Mouse (Mus musculus) left cerebral cortex, adult 2 months (tissue): ENCODE data around the gene Car6. TPM values are rescaled to one million over a fixed set of nuclear protein-coding genes. Genes with fewer than 3 reads are reported as not detected.
A peak's percentile ranks its signal among the peaks of the same experiment; 100 is the strongest.

ENCODE experiments used
- DNase-seq, 2 experiments: peaks; one replicate each; pipeline ENCODE4 v3.0.0; 2021 to 2022; ENCODE audit warnings: low spot score in 2 of 2, mixed read lengths in 1 of 2; ENCODE audit errors: extremely low spot score in 1 of 2
- H3K27ac ChIP-seq: fragments of 200-600 bp; 2 replicates; pipeline ENCODE4 v1.8.1; 2022
- H3K4me3 ChIP-seq: fragments of 200-600 bp; 2 replicates; pipeline ENCODE4 v1.8.1; 2022
- CTCF ChIP-seq: fragments of 200-600 bp; IDR thresholded peaks from 2 replicates; pipeline ENCODE4 v1.8.1; 2022; ENCODE audit warnings: antibody characterized with exemption, mild to moderate bottlenecking, moderate library complexity
- intact Hi-C: fragments of 180-260 bp; cut with DNase I; formaldehyde crosslinking; loops from one replicate; pipeline ENCODE4 v1.15.1; 2025
- total RNA-seq, 2 experiments: library from RNA; stranded (reverse); gene quantifications; 2 replicates each; pipeline ENCODE4 v1.2.3; 2021

Gene Car6
- total RNA-seq, 2 experiments from 2014 or later: not detected

- intact Hi-C loops: no loop called here
- Histone ChIP-seq H3K27ac (no peak overlapping the region), H3K4me3 (no peak overlapping the region)
- TF ChIP-seq CTCF: no peak
- no peak for DNase-seq
Observed at GRCm38 (mm10) chr4:150144242-150144641, 56.9 kb downstream of the Car6 start.

GRCm38 (mm10) chr4:150140346-150140745, 60.8 kb downstream of the Car6 start:
- H3K4me3 ChIP-seq: no peak overlapping the region
- no peak for DNase-seq
- no peak overlapping the region for H3K27ac ChIP-seq
- intact Hi-C loops: no loop called here
- no peak for TF ChIP-seq CTCF

- Histone ChIP-seq H3K27ac (no peak overlapping the region), H3K4me3 (no peak overlapping the region)
- DNase-seq: no peak
- intact Hi-C loops: no loop called here
- no peak for TF ChIP-seq CTCF
Observed at GRCm38 (mm10) chr4:150139090-150139489, 62.0 kb downstream of the Car6 start.

GRCm38 (mm10) chr4:150138084-150138543, 63.0 kb downstream of the Car6 start:
- H3K4me3 ChIP-seq: no peak overlapping the region
- TF ChIP-seq CTCF: no peak
- DNase-seq: peak; percentile 54 to 58
- H3K27ac ChIP-seq: no peak overlapping the region
- intact Hi-C loops: no loop called here

- intact Hi-C loops: loop anchor here (2.0 kb wide), 1 partner anchor 81 kb away; no protein-coding TSS in a partner anchor
- no peak overlapping the region for H3K4me3 ChIP-seq
- no peak for TF ChIP-seq CTCF
- H3K27ac ChIP-seq: no peak overlapping the region
- no peak for DNase-seq
Observed at GRCm38 (mm10) chr4:150137368-150138083, 63.6 kb downstream of the Car6 start.

Other genes starting within 250 kb of the Car6 start
- 10 to 100 TPM; 15.2 to 17.5 TPM for gene Spsb1, start 246.3 kb downstream of the Car6 start, total RNA-seq
- gene H6pd, start 192.3 kb downstream of the Car6 start, total RNA-seq: 10 to 100 TPM; 11.6 to 16.0 TPM
- 1 to 10 TPM; 1.5 TPM for gene Gpr157, start 114.0 kb downstream of the Car6 start, total RNA-seq
- gene Slc2a5, start 82.0 kb downstream of the Car6 start, total RNA-seq: 1 to 10 TPM; 4.5 to 4.7 TPM
- gene Slc2a7, start 52.4 kb downstream of the Car6 start, total RNA-seq: not detected
- 100 to 1,000 TPM; 410 TPM for gene Eno1, start 35.4 kb upstream of the Car6 start, total RNA-seq
- gene Rere, start 80.3 kb upstream of the Car6 start, total RNA-seq: 100 to 1,000 TPM; 113 to 125 TPM